Mouse (Mus musculus) adrenal gland, adult 18-20 months (tissue): ENCODE data around the gene Thsd4. TPM values are rescaled to one million over a fixed set of nuclear protein-coding genes. Genes with fewer than 3 reads are reported as not detected.

Experiments used
- DNase-seq, 2 experiments: peaks; one replicate each; pipeline ENCODE4 v3.0.0; 2021 to 2022; ENCODE audit warnings: low spot score in 2 of 2
- total RNA-seq, 2 experiments: library from RNA; stranded (reverse); gene quantifications; 1 replicate in 1 of 2; 2 replicates in 1 of 2; pipeline ENCODE4 v1.2.3; 2021

Thsd4 gene
- total RNA-seq, 2 experiments from 2014 or later: 3.2 to 3.6 TPM

DNA sequence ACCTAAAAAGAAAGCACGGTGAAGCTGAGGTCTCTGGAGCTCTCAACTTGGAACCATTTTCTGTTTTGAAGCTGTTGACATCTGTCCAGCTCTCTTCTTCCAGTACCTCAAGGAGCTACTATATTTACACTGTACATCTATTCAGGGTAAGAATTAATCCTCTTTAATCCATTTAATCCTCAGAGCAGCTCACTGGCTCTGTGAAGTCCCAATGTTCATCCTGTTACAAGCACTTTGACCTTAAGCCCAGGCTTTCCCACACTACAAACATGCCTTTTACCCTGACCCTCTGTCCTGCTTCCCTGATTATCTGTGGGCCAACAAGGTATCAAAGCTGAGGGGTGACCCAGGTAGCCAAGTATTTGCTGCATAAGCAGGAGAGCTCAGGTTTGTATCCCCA is 427.6 kb downstream of the Thsd4 start:
- DNase-seq: no peak

DNA sequence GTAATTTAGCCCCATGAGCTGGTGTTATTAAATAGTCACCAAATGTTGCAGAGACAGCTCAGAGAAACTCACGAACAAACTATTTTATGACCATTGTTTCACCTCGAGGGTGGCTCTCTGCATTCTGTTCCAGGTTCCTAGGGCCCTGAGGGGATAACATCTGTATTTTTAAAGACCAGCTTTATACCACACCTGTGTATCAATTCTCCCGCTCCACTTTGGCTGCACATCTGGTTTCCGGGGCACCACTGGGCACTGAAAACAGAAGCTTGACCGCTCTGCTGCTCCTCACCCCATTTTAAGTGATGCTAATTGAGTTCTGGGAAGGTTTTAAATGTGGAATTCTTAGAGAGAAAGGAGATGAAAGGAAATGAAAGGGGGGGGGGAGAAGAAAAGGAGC is 429.4 kb downstream of the Thsd4 start:
- DNase-seq: no peak

DNA sequence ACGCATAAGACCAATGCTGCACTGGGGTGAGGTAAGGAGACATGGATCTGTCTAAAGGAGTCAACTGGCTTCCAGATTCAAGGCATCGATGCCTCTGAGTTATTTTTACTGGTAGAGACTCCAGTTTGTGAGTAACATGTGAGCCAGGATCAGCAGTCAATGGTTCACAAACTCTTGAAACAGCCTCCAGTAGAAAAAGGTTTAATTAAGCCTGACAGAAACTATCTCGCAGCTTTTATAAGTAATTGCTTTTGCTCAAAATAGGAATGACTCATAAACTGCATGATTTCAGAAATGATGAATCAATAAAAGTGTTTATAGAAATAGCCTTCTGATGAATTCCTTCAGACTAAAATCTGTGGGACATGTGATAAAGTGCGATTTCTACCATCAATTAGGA is 432.4 kb downstream of the Thsd4 start:
- no peak for DNase-seq

DNA sequence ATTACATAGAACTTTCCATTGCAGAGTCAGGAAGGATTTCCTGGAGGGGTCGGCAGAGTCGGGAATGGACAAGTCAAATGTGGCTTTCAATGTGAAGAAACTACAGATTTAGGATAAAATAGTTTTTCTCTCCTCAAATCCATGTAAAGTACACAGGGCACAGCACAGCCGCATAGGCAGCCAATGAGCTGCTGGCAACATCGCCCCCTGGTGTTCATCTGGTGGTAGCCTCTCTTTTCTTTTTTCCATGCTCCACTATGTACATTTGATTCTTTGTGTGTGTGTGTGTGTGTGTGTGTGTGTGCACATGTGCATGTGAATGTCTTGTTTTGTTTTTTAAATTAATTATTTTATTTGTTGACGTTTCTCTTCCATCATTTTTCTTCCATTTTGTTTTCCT is 433.7 kb downstream of the Thsd4 start:
- DNase-seq: peak; percentile 50 to 64

DNA sequence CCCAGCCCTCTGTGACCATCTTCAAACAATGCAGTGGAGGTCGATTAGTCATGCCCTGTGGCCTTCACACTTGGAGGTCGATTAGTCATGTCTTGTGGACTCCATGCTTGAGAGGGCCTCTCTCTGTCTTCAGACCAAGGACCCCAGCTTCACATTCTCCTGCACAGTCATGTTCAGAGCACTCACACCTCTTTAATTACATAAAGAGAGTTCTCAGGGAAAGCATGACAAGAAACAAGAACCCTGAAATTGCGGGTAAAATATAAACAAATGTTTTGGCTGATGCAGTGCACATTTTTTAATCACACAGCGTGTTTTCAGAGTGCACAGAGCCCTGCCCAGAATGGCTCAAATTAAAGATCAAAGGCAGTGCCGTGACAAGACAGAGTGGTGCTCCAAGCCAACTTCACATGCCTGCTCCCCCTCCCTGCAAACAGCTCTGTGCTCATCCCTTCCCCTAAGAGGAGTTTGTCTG is 439.7 kb downstream of the Thsd4 start:
- peak in 1 of 2 experiments; percentile 53 for DNase-seq

DNA sequence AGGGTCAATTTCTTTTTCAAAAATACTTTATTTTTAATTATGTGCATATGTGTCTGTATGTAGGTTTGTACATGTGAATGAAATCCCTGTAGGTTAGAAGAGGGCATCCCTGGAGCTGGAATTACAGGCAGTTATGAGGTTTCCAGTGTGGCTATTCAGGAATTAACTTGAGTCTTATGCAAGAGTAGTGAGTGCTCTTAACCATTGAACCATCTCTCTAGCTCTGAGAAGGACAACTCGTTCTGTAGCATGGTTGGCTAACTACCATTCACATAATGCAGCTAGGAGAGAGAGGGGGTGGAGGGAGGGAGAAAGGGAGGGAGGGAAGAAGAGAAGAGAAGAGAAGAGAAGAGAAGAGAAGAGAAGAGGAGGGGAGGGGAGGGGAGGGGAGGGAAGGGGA is 444.1 kb downstream of the Thsd4 start:
- DNase-seq: no peak

DNA sequence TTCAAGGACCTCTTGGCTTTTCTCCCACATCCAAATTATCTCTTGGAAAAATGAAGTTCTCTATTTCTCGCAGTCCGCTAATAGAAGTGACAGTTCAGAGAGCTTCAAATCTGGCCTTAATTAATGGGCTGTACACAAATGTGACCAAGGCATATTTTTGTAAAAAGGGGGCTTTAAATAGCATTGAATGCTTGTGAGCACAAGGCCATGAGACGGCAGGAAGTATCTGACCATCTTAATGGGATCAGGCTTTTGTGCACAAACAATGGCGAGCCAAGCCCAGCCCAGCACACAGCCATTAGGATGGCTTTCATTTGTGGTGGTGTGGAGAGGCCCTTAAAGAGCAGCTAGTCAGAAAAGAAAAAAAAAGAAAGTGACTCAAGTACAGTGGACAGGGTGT is 445.4 kb downstream of the Thsd4 start:
- no peak for DNase-seq

DNA sequence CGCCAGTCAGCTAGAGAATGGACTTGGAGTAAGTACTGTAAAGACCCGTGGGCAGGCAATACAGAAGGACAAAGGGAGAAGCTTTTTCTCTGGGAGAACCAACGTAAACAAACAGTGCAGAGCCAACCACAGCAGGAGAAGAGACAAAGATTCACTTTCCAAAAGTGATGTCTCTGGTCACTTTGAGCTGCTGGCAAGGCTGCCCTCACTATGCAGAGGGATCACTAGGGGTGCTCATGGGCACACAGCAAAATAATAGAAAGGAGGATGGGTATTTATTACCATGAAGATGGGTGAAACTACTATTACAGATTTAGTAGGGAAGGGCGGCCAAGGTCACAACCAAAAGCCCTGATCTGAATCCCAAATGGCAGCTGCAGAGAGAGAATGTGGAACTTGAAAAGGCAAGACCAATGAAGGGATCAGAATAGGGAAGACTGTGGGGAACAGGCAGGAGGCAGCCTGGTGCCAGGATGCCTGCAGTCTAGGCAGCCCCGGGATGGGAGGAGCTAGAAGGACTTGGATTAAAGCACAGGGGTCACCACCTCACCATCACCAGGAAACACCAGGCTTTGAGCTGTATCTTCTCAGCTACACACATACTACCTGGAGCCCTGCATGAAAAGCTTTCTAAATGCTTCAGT is 450.1 kb downstream of the Thsd4 start:
- DNase-seq: no peak

DNA sequence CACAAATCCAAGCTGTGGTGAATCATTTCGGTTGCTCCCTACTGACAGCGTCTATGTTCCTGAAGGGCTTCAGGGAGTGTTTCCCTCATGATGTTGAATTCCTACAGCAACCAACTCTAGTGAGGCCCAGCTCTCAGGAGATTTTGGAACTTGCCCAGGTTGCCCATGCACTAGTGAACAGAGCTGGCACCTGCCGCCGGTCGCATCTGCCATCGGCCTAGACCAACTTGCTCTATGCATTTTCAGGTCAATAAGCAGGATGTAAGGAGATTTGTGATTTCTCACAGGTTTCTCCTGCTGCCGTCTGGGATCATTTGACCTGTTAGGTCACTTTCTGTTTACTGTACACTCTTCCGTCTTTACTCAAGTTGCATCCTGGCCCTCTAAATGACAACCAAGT is 454.6 kb downstream of the Thsd4 start:
- no peak for DNase-seq

DNA sequence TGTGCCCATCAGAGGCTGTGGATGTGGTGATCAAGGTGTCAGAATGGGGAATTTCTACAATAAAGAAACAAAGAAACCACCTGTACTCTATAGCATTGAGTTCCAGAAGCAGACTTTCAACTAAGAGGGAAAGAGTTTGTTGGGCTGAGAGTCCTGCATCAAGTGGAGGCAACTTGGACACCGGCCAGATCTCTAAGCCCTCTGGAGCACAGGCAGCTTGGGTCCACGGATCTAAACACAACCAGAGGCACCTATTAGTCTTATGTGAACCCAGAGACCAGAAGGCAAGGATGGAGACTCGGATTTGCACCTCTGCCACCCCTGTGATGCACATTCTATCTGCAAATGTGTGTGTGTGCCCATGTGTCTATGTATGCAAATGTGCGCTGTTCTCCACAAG is 456.7 kb downstream of the Thsd4 start:
- no peak for DNase-seq

DNA sequence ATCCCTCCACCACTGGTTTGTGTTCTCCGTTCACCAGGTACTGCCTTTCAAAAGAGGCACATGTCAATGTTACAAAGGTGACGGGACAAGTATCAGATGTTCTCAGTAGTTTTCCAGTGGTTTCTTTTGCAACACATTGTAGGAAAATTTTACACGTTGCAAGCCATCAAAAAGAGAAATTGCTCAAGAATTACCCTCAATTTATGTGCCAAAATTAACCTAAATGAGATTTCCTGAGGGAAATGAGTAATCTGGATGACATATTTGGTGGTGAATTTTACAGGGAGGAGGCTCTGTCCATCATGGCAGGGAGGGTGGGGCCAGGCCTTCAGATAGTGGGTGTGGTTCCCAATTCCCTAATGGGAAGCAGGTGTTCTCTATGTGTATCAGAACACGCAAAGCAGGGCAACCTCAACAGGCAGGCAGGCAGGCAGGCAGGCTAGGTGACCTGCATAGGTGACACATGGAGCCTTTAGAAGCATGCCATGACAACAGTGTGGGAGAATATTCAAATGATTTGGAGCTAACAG is 458.6 kb downstream of the Thsd4 start:
- DNase-seq: no peak

DNA sequence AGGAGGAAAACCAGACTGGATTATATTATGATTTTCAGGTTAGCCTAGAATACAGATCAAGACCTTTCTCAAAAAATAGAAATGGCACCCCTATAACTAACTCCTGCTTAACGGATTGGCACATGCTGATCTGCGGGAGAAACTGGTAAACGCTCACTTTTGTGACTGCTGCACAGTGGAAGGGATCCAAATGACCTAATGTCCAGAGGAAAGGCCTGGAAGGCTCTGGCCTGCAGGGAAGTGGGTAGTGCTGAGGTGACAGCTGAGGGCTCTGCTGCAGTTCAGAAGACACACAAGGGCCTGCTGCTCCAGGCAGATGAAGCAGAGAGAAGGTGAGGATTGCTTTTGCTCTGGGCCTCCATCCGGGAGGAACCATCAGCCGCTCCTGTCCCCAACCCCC is 465.7 kb downstream of the Thsd4 start:
- DNase-seq: no peak

DNA sequence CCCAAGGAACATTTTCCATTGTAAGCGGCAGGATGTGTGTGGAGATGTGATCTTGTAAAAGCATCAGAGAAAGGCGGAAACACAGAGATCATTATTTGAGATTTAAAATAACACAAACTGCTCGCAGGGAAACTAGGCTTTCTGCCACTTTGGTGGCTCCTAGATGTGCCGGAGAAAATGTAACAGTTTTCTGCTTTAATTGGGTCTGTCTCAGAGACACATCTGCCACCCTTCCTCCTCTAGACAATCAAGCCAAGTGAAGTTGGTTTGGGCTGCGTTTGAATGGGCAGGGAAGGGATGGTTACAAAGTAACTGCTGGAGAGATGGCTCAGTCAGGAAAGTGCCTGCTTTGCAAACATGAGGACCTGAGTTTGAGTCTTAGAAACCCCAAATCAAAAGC is 466.9 kb downstream of the Thsd4 start:
- DNase-seq: no peak

DNA sequence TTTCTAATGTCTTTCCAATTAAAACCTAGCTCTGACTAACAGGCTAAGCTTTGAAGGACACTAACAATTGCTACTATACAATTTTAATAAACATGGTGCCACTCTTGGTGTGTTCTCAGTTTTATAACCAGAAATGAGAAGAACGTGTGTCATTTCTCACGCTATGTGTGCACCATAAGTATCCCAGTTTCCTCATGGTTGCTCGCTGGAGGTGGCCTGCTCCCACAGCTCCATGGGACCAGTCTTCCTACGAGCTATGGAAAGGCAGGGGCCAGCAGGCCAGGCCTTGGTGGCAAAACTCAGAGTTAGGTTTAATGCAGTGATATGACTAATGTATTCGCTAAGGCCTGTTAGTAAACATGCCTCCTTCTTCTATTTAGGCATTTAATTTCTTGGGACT is 468.7 kb downstream of the Thsd4 start:
- no peak for DNase-seq

DNA sequence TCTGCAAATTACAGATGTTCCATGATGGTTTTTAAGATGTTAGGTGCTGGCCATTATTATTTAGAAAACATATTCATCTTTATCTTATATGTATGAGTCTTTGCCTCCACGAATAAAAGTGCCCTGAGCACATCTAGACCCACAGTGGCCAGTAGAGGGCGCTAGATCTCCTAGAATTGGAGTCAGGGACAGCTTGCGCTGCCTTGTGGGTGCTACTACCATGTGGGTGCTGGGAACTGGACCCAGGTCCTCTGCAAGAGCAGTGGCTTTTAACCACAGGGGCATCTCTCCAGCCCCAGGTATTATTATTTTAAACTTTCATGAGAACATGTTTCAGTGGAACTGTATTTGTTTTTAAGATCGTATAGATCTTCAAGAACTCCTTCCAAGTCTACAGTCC is 469.4 kb downstream of the Thsd4 start:
- DNase-seq: no peak

DNA sequence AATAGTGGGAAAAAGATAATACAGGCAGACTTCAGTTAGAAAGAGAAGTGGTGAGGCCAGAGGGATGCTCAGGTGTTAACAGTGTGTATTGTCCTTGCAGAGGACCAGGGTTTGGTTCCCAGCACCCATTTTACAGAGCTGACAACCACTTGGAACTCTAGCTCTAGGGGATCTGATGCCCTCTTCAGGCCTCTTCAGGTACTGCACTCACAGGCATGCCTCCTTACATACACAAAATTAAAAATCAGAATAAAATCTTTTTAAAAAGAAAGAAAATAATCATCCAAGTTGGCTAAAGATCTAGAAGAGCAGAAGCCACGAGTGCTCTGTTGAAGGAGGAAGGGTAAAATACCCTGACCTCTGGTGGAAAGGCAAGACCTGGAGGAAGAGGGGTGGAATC is 478.7 kb downstream of the Thsd4 start:
- no peak for DNase-seq

DNA sequence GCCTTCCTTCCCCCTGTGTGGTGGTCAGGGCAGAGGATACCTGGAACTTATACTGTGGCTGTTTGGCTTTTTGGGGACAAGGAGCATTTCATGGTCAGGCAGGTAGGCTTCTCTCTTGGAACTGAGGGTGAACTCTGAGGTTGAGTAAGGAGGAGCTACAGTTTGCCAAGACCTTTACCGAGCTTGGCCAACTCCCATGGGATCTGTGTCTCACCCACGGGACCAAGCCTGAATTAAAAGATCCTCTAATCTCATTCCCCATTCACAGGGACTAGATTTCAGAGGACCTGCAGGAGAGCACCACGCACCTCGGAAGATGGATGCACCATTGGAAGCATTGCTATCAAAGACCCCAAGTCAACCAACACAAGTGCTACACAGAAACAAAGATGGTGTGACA is 487.0 kb downstream of the Thsd4 start:
- no peak for DNase-seq

DNA sequence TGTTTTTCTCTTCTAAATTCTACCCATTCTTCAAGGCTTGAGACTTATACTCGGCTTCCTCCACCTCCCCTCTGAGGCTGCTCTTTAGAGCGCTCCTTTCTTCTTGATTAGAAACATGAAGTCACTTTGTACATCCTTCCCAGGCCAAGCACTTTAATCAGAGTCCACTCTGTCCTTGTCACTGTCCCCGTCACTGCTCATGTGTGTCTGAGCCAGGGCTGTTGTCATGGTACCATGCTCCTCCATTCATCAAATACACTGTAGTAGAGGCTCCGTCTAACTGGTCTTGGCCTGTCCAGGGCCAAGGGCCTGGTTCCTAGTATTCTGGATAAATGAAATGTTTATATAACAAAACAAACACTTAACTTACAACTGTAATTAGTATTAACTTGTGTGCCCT is 494.6 kb downstream of the Thsd4 start:
- DNase-seq: no peak

DNA sequence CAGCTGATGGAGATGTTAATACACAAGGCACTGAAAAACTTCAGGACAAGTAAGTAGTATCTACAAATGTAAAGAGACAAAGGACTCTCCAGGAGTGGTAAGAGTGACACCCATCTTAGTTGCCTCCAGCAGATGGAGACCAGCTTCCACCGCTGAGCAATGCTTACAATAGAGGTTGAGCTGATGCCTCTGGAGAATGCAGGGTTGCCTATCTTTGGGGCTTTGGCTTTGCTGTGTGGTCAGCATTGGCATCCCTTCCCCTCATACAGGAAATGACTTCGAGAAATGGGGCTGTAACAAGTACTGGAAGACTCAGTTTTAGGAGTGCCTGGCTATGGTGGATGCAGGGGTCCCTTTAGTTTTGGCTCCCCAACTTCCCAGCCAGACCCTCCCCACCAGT is 495.1 kb downstream of the Thsd4 start:
- DNase-seq: no peak

DNA sequence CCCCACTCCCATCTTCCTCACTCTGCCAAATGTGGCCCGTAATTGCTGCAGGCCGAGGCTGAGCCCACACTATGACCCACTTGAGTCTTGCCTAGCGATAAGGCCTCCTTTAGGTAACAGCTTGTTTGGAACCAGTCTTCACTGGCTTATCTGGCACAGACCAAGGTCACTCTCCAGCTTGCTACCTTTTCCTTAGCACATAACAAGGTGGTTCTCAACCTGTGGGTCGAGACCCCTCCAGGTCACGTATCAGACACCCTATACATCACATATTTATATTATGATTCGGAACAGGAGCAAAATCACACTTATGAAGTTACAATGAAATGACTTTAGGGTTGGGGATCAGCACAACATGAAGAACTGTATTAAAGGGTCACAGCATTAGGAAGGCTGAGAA is 495.9 kb downstream of the Thsd4 start:
- DNase-seq: no peak

DNA sequence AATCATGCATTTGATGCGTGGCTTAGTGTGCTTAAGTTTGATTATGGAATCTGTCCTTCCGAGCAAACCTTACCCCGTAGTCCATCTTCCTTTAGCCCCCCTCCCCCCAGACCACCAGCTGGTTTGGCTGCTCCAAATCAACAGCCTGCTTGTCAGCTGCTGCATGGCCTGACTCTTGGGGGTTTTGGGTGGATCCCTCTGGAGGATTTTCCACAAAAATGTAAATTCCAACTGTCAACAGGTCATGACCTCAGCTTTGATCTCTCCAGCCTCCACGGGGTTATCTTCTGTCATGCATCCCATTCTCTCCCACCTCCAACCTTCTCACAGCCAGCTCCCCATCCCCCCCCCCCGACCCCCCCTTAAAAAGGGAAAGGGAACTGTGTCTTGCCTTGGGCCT is 496.9 kb downstream of the Thsd4 start:
- DNase-seq: no peak

DNA sequence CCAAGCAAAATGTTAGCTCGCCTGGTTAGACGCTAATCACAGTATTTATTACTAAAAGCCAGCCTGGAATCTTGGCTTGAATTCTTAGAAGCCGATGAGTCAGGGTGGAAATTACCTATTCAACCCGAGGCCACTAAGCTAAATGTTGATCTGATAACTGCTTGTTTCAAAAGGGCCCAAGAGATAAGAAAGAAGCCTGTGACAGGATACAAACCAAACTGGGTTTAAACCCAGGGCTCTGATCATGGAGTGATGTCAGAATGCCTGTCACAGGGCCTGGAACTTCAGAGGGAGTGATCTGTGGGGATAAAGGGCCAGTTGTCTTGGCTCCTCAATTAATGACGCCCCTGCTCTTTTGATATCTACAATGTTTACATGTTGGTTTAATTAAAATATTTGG is 497.3 kb downstream of the Thsd4 start:
- no peak for DNase-seq

DNA sequence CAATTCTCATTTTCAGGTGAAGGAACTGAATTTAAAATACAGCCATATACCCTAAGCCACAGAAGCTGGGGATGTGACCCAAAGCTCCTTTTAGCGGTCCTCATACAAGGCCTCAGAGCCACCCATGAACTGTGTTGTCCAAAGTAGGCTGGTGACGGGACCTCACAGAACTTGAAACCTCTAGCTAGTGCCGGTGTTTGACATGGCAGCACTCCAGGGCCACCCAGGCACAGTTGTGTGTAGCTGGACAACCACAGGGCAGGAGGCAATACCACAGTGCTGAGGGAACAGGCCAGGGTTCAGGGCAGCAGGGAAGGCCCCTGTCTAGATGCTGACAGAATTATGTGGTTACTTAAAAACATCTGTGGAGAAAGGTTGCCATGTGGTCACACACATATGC is 499.5 kb downstream of the Thsd4 start:
- DNase-seq: no peak

DNA sequence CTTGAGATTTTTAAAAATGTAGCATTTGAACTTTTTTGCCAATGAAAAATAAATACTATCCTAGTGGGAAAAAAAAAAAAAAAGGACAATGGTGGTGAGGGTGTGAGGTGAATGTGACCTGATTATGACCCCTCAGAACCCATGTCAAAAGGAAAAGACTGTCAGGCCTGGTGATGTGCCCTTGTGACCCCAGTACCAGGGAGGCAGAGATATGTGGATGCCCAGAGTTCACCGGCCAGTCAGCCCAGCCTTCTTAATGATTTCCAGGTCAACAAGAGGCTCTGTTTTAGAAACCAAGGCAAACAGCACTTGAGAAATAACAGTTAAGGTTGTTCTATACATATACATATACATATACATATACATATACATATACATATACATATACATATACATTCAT is 501.4 kb downstream of the Thsd4 start:
- DNase-seq: no peak
